Mouse (Mus musculus): Measurements from ENCODE around the gene Lrrc45. TPM values are rescaled to one million over a fixed set of nuclear protein-coding genes. Genes with fewer than 3 reads are reported as not detected.

The Lrrc45 gene
- polyA plus RNA-seq, 1 experiment from 2014 or later, result 27.5 TPM

DNA sequence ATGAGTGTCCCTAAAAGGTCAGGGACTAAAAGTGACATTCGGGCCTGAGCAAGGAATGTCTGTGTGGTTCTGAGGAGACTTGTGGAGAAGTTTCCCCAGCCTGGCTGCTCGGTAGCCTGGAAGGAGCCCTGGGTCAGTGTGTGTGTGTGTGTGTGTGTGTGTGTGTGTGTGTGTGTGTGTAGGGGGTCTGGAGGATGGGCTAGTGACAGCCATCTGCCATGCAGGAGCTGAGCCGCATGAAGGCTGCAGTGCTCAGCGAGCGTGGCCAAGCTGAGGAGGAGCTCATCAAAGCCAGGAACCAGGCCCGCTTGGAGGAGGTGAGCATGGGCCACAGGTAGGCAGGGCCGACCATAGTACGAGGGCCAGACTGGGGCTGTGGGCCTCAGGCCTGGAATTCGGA lies 5.5 kb downstream of the Lrrc45 start:
- H3K27ac ChIP-seq, result no peak overlapping the region
- no peak overlapping the region for H3K4me2 ChIP-seq
- no peak overlapping the region for H3K9ac ChIP-seq
- H3K27me3 ChIP-seq, result peaks cover 30% of the 10 kb centered on the region
- no peak overlapping the region for H3K4me3 ChIP-seq
- peaks cover 22% of the 10 kb centered on the region; the same call in 1 of the 2 replicates for H3K36me3 ChIP-seq
- WGBS, result 94% methylated on average over 9 of the region's 9 CpGs
- no peaks in the 10 kb centered on the region for H3K9me3 ChIP-seq (replicated peaks)
- peaks cover 28% of the 10 kb centered on the region for H3K4me1 ChIP-seq (replicated peaks)
- no peak for ATAC-seq (replicated peaks; ENCODE audit: insufficient number of reproducible peaks, insufficient read depth, low FRiP score, low read depth)

- WGBS, result 87% methylated on average over 13 of the region's 13 CpGs
- Histone ChIP-seq H3K4me2 (no peak overlapping the region), H3K36me3 (peaks cover 22% of the 10 kb centered on the region; the same call in 1 of the 2 replicates), H3K4me1 (replicated peaks) (peaks cover 21% of the 10 kb centered on the region), H3K27me3 (peaks cover 33% of the 10 kb centered on the region), H3K9me3 (replicated peaks) (no peaks in the 10 kb centered on the region), H3K27ac (no peak overlapping the region), H3K4me3 (no peak overlapping the region), H3K9ac (no peak overlapping the region)
- ATAC-seq (replicated peaks; ENCODE audit: insufficient number of reproducible peaks, insufficient read depth, low FRiP score, low read depth), result no peak
These were observed 6.2 kb downstream of the Lrrc45 start for GRCm38 (mm10) chr11:120719841-120720376.

DNA sequence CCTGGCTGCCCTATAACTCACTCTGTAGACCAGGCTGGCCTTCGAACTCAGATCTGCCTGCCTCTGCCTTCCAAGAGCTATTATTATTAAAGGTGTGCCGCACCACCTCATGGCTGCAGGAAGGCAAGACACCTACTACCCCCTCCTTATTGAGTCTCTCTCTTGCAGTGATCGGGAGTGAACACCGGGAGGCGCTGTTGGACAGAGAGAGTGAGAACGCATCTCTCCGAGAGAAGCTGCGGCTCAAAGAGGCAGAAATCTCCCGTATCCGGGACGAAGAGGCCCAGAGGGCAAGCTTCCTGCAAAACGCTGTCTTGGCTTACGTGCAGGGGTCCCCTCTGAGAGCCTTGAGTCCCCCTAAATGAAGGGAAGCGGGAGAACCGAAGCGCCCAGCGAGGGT lies 6.7 kb downstream of the Lrrc45 start:
- WGBS, result 14% methylated on average over 17 of the region's 17 CpGs
- Histone ChIP-seq H3K9ac (peak overlapping the region; percentile 67; the same call in 1 of the 2 replicates), H3K9me3 (replicated peaks) (no peaks in the 10 kb centered on the region), H3K36me3 (peaks cover 22% of the 10 kb centered on the region; the same call in 1 of the 2 replicates), H3K27ac (no peak overlapping the region), H3K4me3 (peak overlapping the region; percentile 64), H3K4me2 (peak overlapping the region; percentile 99), H3K4me1 (replicated peaks) (peaks cover 18% of the 10 kb centered on the region), H3K27me3 (peaks cover 38% of the 10 kb centered on the region)
- ATAC-seq (replicated peaks; ENCODE audit: insufficient number of reproducible peaks, insufficient read depth, low FRiP score, low read depth), result peak; percentile 20; the same call in 1 of the 2 replicates

- no peaks in the 10 kb centered on the region for H3K9me3 ChIP-seq (replicated peaks)
- H3K4me2 ChIP-seq, result peak within 1 kb of the TSS; percentile 99
- peak within 1 kb of the TSS; percentile 64 for H3K4me3 ChIP-seq
- H3K4me1 ChIP-seq (replicated peaks), result peaks cover 21% of the 10 kb centered on the region
- under 1% methylated on average over 90 of the region's 90 CpGs for WGBS
- H3K9ac ChIP-seq, result peak within 1 kb of the TSS; percentile 67
- ATAC-seq (replicated peaks; ENCODE audit: insufficient number of reproducible peaks, insufficient read depth, low FRiP score, low read depth), result peak; percentile 76
- peaks cover 48% of the 10 kb centered on the region for H3K27me3 ChIP-seq
- H3K36me3 ChIP-seq, result peaks cover 22% of the 10 kb centered on the region; the same call in 1 of the 2 replicates
- no peak within 1 kb of the TSS for H3K27ac ChIP-seq
These were observed 7.7 kb downstream of the Lrrc45 start, which contains the start of gene Rac3 for GRCm38 (mm10) chr11:120721124-120722066. Gene Rac3 (plus strand): TSS chr11:120721470.

GRCm38 (mm10) chr11:120722067-120722630 lies 8.4 kb downstream of the Lrrc45 start:
- Histone ChIP-seq H3K36me3 (peaks cover 22% of the 10 kb centered on the region; the same call in 1 of the 2 replicates), H3K4me3 (peak overlapping the region; percentile 64), H3K27me3 (peaks cover 49% of the 10 kb centered on the region), H3K9me3 (replicated peaks) (no peaks in the 10 kb centered on the region), H3K27ac (no peak overlapping the region), H3K9ac (peak overlapping the region; percentile 67), H3K4me1 (replicated peaks) (peaks cover 27% of the 10 kb centered on the region), H3K4me2 (peak overlapping the region; percentile 99)
- 23% methylated on average over 21 of the region's 21 CpGs for WGBS
- ATAC-seq (replicated peaks; ENCODE audit: insufficient number of reproducible peaks, insufficient read depth, low FRiP score, low read depth), result no peak

DNA sequence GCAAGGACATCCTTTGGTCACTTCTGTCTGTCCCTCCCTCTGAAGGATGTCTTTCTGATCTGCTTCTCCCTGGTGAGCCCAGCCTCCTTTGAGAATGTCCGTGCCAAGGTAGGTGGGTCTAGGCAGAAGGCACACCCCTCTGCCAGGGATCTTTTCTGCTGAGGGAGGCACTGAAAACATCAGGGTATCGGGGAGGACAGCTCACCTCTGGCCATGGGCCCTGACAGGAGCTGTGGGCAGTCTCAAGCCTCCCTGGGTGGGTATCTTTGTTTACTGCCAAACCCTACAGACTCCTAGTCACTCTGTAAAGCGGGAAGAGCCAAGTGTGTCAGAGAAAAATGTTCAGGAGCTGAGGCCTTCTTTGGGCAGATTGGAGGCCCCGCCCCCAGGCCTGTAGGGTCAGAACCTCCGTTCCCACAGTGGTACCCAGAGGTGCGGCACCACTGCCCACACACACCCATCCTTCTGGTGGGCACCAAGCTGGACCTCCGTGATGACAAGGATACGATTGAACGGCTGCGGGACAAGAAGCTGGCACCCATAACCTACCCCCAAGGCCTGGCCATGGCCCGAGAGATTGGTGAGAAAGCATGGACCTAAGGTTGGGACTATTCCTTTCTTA lies 9.1 kb downstream of the Lrrc45 start:
- no peak overlapping the region for H3K4me2 ChIP-seq
- H3K9ac ChIP-seq, result no peak overlapping the region
- peaks cover 22% of the 10 kb centered on the region; the same call in 1 of the 2 replicates for H3K36me3 ChIP-seq
- H3K27ac ChIP-seq, result no peak overlapping the region
- ATAC-seq (replicated peaks; ENCODE audit: insufficient number of reproducible peaks, insufficient read depth, low FRiP score, low read depth), result no peak
- no peak overlapping the region for H3K4me3 ChIP-seq
- no peaks in the 10 kb centered on the region for H3K9me3 ChIP-seq (replicated peaks)
- peaks cover 27% of the 10 kb centered on the region for H3K4me1 ChIP-seq (replicated peaks)
- H3K27me3 ChIP-seq, result peaks cover 49% of the 10 kb centered on the region
- 86% methylated on average over 11 of the region's 11 CpGs for WGBS

DNA sequence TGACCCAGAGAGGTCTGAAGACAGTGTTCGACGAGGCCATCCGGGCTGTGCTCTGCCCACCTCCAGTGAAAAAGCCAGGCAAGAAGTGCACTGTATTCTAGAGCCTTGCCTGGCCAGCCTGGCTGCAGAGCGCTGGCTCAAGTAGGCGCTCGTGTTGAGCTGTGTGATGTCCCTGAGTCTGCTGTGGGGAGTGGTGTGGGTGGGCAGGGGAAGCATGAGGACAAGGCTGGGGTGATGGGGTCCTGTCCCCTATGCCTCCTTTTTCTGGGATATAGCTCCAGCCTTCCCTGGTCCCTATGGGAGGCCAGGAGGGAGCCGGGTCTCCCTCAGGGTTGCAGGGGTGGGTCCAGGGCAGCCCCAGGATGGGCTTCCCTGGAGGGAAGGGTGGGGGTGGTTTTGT lies 9.8 kb downstream of the Lrrc45 start:
- Histone ChIP-seq H3K27ac (no peak overlapping the region), H3K4me2 (no peak overlapping the region), H3K36me3 (peaks cover 16% of the 10 kb centered on the region; the same call in 1 of the 2 replicates), H3K4me3 (no peak overlapping the region), H3K27me3 (peaks cover 53% of the 10 kb centered on the region), H3K4me1 (replicated peaks) (peaks cover 27% of the 10 kb centered on the region), H3K9me3 (replicated peaks) (no peaks in the 10 kb centered on the region), H3K9ac (no peak overlapping the region)
- ATAC-seq (replicated peaks; ENCODE audit: insufficient number of reproducible peaks, insufficient read depth, low FRiP score, low read depth), result no peak
- WGBS, result 85% methylated on average over 7 of the region's 7 CpGs

GRCm38 (mm10) chr11:120726243-120727168 lies 12.8 kb downstream of the Lrrc45 start:
- Histone ChIP-seq H3K9me3 (replicated peaks) (no peaks in the 10 kb centered on the region), H3K27ac (no peak overlapping the region), H3K36me3 (no peaks in the 10 kb centered on the region), H3K27me3 (peaks cover 58% of the 10 kb centered on the region), H3K4me3 (peak overlapping the region; percentile 67), H3K9ac (peak overlapping the region; percentile 61), H3K4me2 (peak overlapping the region; percentile 86), H3K4me1 (replicated peaks) (peaks cover 16% of the 10 kb centered on the region)
- 20% methylated on average over 35 of the region's 36 CpGs for WGBS
- peak; percentile 8; the same call in 1 of the 2 replicates for ATAC-seq (replicated peaks; ENCODE audit: insufficient number of reproducible peaks, insufficient read depth, low FRiP score, low read depth)

GRCm38 (mm10) chr11:120727169-120727527 lies 13.4 kb downstream of the Lrrc45 start, which contains the start of gene Dcxr:
Gene Dcxr (minus strand): TSS chr11:120727281.
- Histone ChIP-seq H3K27me3 (peaks cover 52% of the 10 kb centered on the region), H3K4me2 (peak within 1 kb of the TSS; percentile 86), H3K27ac (no peak within 1 kb of the TSS), H3K9me3 (replicated peaks) (no peaks in the 10 kb centered on the region), H3K36me3 (no peaks in the 10 kb centered on the region), H3K4me3 (peak within 1 kb of the TSS; percentile 67), H3K4me1 (replicated peaks) (peaks cover 11% of the 10 kb centered on the region), H3K9ac (peak within 1 kb of the TSS; percentile 61)
- peak; percentile 86 for ATAC-seq (replicated peaks; ENCODE audit: insufficient number of reproducible peaks, insufficient read depth, low FRiP score, low read depth)
- under 1% methylated on average over 14 of the region's 14 CpGs for WGBS

DNA sequence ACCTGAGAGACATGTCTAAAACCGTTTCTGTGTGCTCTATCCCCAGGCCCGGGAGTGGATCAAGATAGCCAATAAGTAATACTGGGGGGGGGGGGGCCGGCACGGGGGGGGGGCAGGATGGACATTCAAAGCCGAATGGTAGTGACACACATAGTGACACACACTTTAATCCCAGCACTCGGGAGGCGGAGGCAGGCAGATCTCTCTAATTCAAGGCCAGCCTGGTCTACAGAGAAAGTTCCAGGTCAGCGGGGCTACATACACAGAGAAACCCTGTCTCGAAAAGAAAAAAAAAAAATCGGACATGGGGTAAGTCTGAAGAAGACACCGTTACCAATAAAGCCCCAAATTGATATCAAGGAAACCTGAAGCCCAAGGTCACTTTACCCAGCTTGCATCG lies 13.8 kb downstream of the Lrrc45 start:
- Histone ChIP-seq H3K4me3 (no peak overlapping the region), H3K36me3 (no peaks in the 10 kb centered on the region), H3K4me2 (peak overlapping the region; percentile 86; the same call in 1 of the 2 replicates), H3K27me3 (peaks cover 48% of the 10 kb centered on the region), H3K9ac (no peak overlapping the region), H3K27ac (no peak overlapping the region), H3K9me3 (replicated peaks) (no peaks in the 10 kb centered on the region), H3K4me1 (replicated peaks) (peaks cover 15% of the 10 kb centered on the region)
- no peak for ATAC-seq (replicated peaks; ENCODE audit: insufficient number of reproducible peaks, insufficient read depth, low FRiP score, low read depth)
- 64% methylated on average over 12 of the region's 12 CpGs for WGBS
